Mouse (Mus musculus) WW6 (cell line): ENCODE results near the gene Insyn1.

ENCODE experiments used
- DNase-seq: peaks from one replicate; pipeline ENCODE4 v3.0.0-alpha.2; 2013; ENCODE audit warnings: low read depth, low spot score

Gene Insyn1

GRCm38 (mm10) chr9:58487851-58488801, at the start of gene Insyn1:
Gene Insyn1, plus strand, starts transcription at chr9:58488603.
- DNase-seq, result no peak

- no peak for DNase-seq
Measured at GRCm38 (mm10) chr9:58438921-58439396, 49.4 kb upstream of the Insyn1 start.

DNA sequence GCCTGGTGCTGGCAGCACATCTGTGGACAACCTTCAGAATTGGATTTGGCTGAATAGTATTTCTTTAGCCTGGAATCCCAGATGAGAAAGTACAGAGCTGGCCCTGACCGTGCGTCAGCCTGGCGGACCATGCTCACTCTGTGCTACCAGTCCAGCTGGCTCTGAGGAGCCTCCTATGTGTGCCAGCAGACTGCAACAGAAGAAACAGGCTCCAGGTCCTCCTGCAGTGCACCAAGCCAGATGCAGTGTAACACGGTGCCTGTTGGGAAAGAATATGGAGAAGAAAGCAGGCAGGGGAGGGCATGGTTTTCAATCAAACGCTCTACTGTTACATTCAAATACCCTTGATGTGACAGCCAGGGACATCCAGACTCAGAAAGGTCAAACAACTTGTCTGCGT, 48.3 kb upstream of the Insyn1 start:
- no peak for DNase-seq

DNA sequence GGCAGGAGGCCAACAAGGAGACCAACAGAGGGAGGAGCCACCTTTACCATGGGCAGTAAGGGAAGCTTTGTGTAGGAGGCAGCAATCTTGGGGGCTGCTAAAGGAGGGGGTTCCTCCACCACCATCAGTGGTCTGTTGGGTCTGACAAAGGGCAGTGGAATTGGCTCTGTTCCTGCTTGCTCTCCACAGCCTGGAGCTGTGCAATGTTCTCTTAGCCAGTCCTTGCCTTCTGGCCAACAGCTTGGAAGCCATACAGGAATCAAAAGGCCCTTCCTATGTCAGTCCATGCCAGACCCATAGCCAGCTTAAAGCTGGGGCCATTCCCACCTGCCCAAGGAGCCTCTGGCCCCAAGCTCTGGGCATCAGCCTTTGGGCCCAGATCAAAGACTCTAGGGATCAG, 47.8 kb upstream of the Insyn1 start:
- no peak for DNase-seq

- DNase-seq, result no peak
Measured at GRCm38 (mm10) chr9:58441351-58442104, 46.9 kb upstream of the Insyn1 start.

GRCm38 (mm10) chr9:58442105-58443010, 46.0 kb upstream of the Insyn1 start:
- DNase-seq, result no peak

DNA sequence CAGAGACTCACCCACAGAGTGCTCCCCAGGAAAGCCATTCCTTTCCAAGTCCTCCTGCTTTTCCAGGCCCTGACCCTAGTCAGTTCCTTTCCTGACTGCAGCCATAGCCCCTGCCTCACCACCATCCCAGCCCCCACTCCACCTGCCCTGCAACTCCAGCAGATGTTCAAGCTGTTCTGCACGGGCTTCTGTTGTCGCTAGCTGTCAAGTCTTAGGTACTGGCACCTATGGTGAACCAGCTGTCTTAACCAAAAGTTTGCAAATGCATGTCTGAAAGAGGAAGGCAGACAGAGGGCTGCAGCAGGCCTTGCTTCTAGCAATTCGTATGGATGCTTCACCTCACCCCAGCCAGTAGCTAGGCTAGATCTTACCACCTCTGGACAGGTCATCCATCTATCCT, 45.3 kb upstream of the Insyn1 start:
- DNase-seq, result no peak

DNA sequence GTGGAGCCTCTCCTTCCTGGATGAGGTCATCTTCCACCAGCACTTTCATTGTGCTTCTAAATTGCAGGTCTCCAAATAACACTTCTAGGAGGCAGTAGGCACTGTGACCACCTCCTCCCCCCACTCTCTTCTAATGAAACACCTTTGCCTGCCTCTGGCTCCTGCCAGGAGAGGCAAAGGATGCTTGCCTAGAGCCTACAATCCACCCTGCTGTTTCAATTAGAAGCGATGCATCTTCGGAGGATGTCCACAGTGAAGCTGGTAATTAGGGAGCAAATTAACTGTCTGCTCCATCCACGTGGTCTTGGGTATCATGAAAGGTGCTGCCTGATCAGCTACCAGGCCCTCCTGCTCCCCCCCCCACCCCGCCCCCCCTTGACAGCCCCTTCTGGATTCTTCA, 41.6 kb upstream of the Insyn1 start:
- no peak for DNase-seq

- DNase-seq, result no peak
Measured at GRCm38 (mm10) chr9:58447997-58448595, 40.3 kb upstream of the Insyn1 start.

GRCm38 (mm10) chr9:58449526-58449925, 38.9 kb upstream of the Insyn1 start:
- DNase-seq, result no peak

DNA sequence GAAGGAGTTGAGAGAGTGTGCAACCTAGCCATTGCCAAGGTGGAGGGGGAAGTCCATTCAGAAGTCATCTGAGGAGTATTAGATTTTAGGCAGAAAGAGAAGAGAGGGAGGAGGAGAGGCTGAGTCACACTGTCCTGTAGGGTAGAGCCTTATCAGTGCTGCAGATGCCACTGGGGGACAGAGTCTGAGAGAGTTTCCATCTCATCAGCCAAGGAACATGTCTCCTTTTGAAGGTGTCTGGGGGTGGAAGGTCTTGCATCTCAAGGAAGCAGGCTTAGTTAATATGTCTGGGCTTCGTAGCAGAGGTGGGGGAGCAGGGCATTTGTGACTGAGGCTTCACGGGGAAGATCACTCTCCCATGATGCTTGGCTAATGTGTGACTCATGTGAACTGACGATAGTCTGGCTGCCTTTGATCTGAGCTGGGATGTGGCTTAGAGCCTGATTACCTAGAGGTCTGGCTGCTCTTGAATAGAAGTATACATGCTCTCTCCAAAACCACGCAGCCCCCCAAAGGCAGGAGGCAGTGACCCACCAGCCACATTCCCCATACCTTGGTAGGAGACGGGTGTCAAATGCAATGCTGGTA, 34.5 kb upstream of the Insyn1 start:
- DNase-seq, result no peak

- DNase-seq, result peak; percentile 96
Measured at GRCm38 (mm10) chr9:58454886-58455285, 33.5 kb upstream of the Insyn1 start.

DNA sequence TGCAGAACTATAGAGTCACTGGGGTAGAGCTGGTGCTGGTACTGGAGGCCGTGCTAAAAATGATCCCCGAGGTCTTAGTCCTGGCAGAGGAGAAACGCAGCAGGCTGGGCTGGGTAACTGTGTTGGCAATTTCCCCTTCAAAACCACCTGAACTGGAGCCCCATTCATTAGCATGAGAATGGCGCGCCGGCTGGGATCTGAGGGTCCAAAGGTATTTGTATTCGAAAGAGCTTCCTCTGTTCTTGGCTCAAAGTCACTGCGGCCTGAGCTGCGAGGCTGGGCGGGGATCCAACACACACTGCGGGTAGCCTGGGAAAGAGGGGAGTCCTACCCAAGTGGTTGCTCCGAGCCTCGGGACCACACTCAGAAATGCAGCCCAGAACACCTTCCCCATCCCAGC, 32.6 kb upstream of the Insyn1 start:
- DNase-seq, result peak; percentile 83

DNA sequence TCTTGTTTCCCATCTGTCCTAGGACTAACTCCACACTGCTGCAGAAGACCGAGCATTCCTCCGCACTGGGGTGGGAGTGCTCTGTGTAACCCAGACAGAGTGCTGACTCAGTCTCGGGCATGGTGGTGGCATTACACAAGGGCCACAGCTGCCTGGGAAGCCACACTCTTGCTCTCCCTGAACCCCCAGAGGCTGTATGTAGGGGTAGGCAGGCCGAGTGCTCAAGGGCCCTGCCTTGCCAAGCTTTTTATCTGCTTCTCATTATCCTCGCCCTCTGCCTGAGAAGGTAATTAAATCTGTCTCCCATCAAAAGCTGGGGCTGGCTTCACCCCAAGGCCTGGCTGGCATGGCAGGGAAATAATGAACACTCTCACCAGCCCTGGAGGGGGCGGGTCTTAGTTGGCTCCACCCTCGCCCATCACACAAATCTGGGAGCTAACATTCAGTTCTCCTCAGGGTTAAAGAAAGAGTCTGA, 30.9 kb upstream of the Insyn1 start:
- no peak for DNase-seq

GRCm38 (mm10) chr9:58458341-58458740, 30.1 kb upstream of the Insyn1 start:
- no peak for DNase-seq

- no peak for DNase-seq
Measured at GRCm38 (mm10) chr9:58458856-58459553, 29.4 kb upstream of the Insyn1 start.

GRCm38 (mm10) chr9:58467345-58468025, 20.9 kb upstream of the Insyn1 start:
- DNase-seq, result no peak

DNA sequence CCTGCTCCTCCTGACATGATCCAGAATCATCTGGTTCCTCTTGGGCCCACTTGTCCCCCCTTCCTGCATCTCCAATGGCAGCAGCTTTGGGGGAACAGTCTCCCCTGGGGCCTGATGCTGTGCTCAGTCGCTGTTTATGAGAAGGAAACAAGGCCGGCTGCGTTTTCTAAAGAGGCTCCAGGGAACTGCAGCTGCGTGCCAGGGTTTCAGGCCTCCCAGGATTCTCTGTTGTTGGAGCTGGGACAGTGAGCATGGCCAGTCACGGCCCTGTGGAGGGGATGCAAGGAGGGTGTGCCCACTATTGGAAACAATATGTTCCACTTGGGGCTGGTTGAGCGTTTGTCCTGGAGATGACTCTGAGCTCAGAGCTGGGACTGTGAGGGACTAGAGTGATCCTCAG, 17.9 kb upstream of the Insyn1 start:
- DNase-seq, result no peak

DNA sequence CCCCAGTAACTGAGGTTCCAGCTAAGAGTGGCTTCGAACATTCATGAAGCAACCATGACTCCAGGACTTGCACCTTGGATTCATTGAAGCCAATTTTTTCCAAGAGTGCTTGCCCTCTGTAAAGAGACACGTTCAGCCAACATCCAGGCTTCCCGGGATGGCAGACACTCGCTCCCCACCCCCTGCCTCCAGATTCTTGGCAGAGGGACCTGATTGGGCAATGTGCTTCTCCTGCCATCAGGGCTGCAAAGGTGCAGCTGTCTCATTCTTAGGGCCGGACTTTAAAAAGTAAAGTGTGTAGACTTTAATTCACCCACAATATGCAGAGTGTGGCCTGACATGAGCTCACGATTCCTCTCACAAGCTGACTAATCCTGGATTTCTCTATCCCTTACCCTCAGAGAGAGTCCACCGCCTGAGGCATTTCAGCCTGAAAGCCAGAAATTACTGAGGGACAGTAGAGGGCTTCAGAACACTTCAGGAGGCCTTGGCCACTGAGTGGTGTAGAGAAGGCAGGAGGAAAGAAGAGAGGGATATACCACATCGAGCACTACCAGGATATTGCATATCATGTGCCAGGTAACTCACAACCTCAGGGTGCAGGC, 15.1 kb upstream of the Insyn1 start:
- DNase-seq, result no peak
